Mouse (Mus musculus) lung, adult 2 months (tissue): ENCODE measurements around the gene Aar2.

Experiments
- CTCF ChIP-seq: fragments of 200-500 bp; IDR thresholded peaks from 2 replicates; pipeline ENCODE4 v1.5.1; 2011; ENCODE audit warnings: mild to moderate bottlenecking, low read length, control low read depth; ENCODE audit not compliant: insufficient read depth
- POLR2A ChIP-seq: fragments of 200-500 bp; IDR thresholded peaks from 2 replicates; pipeline ENCODE4 v1.6.1; 2011; ENCODE audit warnings: low read depth, mild to moderate bottlenecking, control low read depth, low read length, borderline replicate concordance; ENCODE audit errors: extremely low read depth

GRCm38 (mm10) chr2:156543804-156544203 is 3.6 kb upstream of the Aar2 start:
- no peak for TF ChIP-seq CTCF
- TF ChIP-seq POLR2A = no peak
